Mouse (Mus musculus): ENCODE results near the gene Nfkb1.

The Nfkb1 gene

DNA sequence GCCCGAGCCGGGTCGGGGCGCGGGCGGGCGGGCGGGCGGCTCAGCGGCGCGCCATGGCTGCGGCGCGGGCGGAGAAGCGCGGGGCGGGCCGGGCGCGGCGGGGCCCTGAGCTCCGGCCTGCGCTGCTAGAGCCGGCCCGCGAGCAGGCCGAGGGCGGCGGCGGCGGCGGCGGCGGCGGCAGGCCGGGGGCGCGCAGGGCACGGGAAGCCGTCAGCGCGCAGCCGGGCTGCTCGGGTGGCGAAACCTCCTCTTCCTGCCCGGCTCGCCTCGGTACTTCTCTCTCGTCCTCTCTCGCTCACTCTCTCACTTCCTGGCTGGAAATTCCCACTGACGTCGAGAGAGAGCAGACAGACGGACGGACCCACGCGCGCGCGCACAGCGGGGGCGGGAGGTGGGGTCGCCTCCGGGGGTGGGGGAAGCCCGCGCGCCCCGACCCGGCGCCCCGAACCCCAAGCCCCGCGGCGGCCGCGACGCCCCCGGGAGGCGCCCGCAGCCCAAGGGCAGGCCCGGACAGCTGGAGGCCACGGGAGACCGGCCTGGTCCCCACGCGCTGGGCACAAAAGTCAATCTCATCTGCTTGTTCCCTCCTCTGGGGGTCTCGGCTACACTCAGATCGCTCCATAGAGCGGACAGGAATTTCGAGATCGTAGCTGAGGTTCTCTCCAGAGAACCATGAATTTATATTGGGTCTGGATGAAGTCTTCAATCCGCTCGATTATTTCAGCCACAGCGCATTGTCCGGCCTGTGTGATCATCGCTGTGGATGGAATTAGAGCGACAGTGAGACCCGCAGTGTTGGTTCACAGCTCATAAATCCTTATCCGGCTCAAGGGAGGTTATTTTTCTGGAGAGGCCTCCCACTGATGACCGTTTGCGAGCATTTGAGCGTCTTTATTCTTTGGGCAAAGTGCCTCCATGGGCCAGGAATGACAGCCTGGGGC lies at the start of gene Nfkb1:
Gene Nfkb1 (minus strand): TSS at position 357 of the 941 bp plus-strand sequence.
- peak; percentile 46 for DNase-seq (ENCODE audit: low read depth, low spot score)

DNA sequence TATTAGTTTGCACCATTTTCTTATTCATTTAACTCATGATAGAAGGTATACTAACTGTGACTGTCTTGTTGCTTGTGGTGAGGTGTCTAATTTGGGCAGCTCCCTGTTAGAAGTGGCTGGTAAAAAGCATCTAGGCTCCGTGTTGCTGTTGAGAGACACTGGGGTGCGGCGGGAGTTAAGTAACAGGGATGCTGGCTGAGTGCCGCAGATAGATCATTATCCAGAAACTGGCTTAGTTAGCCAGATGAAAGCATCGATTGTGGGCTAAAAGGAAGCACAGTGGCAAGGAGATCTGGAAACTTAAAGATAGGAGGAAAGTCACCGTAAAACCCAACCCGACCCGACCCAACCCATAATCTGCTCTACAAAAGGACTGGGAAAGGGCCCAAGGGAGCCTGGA lies 49.4 kb upstream of the Nfkb1 start:
- DNase-seq (ENCODE audit: low read depth, low spot score), result no peak

DNA sequence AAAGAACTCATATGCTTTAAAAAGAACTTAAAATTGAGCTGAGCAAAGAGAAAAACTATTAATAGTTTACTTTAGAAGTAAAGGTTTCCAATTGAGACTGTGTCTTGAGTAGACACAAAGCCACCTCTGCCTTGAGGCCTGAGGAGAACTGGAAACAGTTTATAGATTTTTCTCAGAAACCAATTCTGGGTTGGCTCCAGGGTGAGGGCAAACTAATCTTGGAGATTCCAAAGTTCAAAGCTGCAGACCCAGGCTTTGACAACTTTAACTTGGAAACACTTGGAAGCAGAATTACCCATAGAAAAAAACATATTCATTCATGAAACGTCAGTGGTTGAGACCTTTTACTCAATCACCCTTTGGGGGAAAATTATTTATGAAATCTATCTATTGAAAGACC lies 43.4 kb upstream of the Nfkb1 start:
- no peak for DNase-seq (ENCODE audit: low read depth, low spot score)

DNA sequence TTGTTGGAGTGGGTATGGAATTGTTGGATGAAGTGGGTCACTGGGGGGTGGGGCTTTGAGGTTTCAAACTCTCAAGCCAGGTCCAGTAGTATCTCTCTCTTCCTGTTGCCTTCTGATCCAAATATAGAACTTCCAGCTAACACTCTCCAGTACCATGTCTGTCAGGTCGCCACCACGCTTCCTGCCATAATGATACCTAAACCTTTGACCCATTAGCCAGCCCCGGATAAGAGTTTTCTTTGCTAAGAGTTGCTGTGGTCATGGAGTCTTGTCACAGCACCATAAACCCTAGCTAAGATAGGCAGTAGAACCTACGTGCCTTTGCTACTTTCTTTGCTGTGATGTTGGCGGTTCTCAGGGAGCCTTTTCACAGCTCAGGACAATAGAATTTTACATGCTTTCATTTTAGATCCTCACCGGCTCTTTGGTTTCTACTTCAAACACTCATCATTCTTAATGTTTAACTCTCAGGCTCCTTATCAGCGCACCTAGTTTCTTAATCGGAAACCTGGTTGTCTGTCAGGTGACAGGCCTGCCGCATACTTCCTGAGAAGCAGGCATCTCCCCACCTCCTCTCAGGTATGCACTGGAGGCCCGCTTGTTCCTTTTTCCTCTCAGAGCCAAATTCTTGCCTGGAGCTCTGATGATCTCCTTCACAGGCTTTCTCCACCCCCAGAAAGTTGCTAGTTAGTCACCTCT lies 41.5 kb upstream of the Nfkb1 start:
- DNase-seq (ENCODE audit: low read depth, low spot score), result no peak

DNA sequence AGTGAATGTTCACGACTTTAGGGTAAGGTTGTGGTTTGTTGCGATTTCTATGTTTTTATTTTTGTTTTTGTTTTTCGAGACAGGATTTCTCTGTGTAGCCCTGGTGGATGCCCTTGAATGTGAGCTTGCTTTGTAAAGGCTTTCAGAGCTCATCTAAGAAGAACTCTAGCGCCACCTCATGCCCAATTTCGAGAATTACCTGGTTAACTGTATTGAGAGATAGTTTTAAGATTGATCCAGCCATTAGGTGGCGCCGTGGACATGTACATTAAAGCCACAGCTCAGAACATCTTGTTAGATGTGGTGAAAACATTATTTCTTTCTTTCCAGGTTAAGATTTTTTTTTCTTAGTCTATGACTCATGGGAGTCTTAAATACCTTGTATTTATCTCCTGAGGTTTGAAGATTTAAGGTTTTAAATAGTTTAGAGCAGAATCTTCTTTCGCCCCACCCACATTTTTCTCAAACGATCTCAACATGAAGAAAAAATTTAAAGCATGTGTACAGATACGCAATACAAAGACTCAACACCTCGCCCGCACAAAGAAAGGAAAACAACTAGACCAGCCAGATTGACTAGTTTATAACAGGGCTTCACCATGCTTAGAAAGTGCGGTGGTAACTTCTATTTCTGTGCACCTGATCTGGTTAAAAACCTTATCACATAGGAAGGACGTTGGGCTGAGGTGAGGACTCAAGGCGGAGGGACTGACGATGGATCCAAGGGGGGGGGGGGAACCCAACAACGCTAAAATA lies 40.1 kb upstream of the Nfkb1 start:
- DNase-seq (ENCODE audit: low read depth, low spot score), result peak; percentile 94

DNA sequence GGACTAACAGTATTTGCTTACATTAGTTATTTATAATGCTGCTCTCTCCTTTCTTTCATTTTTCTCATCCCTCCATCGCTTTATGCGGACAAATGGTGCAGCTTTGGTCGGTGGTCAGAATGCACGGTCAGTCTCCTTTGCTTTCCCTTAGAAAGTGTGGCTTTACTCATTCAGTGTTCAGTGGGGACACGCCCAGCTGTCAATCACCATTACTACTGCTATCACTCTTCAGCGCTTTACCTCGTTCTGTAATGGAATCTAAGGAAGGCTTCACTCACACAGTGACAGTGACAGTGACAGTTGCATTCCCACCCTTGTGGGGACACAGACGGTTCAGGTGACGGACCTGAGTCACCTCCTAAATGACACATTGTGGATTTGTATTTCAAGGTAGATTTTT lies 39.4 kb upstream of the Nfkb1 start:
- DNase-seq (ENCODE audit: low read depth, low spot score), result peak; percentile 31

DNA sequence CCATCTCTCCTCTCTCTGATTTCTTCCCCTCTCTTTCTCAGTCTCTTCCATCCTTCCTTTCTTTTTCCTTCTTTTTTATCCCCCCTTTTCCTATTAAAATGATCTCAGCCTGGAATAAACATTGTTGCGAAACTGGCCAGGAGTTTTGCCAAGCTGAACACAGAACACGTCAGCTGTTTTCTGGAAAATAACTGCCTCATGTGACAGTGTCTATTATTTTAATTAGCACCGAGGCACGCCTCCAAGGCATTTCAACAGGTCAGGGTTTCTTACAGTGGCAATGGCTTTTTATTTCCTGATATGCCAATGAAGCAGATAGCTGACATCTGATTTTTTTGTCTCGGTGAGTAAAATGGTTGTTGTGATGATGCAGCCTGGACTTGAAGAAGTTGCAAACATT lies 38.2 kb upstream of the Nfkb1 start:
- DNase-seq (ENCODE audit: low read depth, low spot score), result no peak

DNA sequence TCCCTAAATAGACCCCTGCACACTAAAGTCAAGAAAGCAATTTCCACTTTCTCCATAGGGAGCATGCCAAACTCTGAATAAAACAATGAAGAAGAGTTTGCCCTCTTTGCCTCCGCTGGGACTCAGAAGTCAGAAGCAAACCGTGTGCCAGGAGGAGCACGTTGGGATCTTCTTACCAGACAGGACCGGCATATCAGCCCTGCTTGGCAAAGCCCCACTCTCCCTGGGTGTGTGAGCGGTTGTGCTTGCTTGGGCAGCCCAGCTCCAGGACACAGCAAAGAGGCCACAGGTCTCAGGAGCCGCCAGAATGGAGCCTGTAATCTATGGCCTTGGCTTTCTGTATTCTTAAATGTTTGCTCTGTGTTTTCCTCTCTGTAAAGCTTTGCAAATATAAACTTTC lies 37.6 kb upstream of the Nfkb1 start:
- DNase-seq (ENCODE audit: low read depth, low spot score), result no peak

DNA sequence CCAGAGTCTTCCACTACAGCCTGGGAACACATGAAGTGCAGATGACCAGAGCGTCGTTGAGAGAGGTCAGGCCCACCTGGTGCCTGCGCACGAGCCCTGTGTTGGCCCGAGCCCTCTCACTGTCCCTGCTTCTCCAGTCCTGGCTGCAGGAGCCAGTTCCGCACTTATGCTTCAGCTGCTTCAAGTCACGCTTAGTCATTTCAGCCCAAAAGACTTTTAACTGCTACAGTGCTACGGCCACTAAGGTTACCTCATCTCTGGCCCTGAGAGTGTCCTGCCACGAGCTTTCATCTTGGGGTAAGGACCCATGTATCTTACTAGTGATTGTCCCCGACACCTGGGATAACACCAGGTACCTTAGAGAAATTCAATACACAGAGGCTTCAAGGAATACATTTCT lies 36.0 kb upstream of the Nfkb1 start:
- DNase-seq (ENCODE audit: low read depth, low spot score), result no peak

DNA sequence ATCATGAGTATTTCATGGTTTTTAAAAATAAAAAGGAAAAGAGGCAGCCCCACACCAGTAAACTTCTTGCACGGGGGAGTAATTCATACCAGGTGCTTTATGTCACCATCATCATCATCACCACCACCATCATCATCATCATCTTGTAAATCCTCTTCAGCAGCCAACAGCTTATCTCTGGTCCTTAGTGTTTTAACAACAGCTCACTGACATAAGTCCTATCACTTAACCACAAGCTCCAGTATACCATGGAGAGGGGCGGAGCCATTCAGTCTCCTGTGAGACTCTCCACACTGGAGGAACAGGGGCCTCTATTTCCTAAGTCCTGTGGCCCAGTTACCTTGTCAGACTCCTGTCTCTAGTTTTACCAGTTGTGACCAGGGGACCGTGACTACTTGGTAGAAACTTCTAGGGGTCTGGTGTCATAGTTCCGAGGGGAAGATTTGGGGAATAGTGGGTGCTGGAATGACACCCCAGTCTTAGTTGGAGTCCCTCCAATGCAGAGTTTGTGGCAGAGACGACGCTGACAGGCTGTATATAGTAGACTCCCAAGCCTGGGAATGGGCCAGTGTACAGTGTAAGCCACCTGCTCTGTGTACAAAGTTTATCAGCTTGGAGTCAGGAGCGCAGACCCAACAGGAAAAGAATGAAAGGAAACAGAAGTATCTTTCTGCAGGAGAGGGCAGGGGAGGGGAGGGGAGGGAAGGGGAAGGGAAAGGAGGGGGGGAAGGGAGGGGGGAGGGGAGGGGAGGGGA lies 35.4 kb upstream of the Nfkb1 start:
- no peak for DNase-seq (ENCODE audit: low read depth, low spot score)

DNA sequence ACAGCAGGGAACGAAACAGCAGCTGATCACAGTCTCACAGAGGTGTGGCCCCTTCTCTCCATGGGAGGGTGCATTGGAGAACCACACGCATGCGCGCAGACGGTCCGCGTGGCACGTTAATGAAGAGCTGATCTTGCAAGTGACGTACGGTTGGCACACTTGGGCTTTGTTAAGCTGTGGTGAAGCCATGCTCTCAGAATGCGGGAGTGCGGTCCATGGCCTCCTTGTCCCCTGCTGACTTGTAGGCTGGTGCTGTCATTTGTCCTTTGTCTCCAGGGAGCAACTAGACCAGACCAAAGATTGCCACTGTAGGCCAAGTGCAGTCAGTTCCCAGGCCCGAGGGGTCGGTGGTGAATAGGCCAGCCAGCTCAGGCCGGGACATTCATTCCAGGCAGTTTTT lies 34.7 kb upstream of the Nfkb1 start:
- peak; percentile 52 for DNase-seq (ENCODE audit: low read depth, low spot score)

DNA sequence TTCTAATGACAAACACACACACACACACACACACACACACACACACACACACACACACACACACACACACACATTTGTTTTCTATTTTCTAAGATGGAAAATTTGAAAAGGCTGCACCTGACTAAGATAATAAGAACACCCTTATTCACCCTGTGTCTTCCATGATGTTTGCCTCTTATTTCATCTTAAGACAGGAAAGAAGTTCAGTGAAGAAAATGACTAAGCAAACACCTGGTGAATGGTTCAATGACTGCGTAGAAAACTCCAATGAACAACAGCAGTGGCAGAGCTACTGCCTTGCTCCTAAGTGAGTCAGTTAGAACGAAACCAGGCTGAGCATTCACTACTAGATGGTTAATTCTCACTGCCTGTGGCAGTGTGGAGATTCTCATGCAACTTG lies 30.8 kb upstream of the Nfkb1 start:
- no peak for DNase-seq (ENCODE audit: low read depth, low spot score)

DNA sequence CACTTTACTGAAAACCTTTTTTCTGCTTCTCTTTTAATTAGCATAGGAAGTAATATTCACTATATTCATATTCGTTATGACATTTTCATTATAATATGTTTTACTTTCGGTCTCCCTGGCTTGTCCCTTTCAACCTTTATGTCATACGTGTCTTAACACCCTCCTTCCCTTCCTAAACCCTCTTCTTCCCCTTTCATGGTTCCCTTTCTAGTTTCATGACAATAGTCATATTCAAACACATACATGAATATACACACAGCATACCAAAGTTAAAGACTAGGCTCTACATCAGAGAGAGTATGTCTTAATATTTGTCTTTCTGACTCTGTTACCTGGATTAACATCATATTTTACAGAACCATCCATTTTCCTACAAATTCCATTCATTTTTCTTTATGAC lies 28.6 kb upstream of the Nfkb1 start:
- no peak for DNase-seq (ENCODE audit: low read depth, low spot score)

DNA sequence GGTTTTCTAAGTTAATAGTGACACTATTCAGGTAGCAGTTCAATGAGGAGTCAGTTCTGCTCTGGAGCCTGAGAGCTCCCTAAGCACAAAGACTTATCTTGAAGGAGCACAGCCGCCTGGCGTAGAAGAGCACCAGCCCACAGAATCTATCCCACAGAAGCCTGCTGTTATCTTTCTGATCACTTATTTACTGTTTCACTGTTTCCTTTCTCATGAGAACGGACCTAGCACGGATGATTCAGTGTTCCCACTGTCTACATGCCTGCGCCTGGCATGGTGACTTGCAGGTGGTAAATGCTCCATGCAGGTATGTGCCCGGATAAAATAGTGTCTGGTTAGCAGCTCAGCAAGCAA lies 27.8 kb upstream of the Nfkb1 start:
- no peak for DNase-seq (ENCODE audit: low read depth, low spot score)

DNA sequence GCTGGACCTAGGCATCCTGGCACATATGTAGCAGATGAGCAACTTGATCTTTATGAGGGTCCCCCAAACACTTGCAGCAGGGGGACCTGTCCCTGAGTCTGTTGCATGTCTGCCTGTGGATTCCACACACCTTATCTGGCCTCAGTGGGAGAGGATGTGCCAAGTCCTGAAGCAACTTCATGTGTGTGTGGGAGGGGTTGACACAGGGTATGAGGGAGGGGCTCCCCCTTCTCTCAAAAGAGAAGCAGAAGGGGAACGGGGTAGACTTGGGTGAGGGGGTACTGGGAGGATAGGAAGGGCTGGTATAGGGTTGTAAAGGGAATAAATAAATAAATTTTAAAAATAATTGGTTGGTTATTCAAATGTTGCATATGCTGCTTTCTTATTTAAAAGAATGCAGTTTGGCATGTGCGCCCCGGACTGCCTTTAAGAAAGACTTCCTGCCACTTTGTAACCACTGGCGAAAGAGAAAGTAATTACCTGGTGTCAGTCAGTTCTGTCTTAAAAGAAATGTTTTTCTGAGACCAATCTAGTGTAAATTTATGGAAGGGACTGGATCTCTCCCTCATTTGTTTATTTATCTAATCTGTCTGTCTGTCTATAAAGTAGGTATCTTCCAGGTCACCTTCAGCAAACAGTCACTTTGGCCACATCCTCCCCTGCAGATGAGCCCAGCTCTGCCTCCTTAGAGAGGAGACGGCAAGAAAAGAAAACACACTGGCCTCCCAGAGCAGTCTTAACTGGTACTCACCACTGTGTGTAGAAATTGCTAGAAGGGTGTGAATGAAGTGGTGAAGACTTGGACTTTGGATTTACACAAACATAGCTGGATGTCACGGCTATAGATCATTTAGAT lies 27.2 kb upstream of the Nfkb1 start:
- DNase-seq (ENCODE audit: low read depth, low spot score), result no peak

DNA sequence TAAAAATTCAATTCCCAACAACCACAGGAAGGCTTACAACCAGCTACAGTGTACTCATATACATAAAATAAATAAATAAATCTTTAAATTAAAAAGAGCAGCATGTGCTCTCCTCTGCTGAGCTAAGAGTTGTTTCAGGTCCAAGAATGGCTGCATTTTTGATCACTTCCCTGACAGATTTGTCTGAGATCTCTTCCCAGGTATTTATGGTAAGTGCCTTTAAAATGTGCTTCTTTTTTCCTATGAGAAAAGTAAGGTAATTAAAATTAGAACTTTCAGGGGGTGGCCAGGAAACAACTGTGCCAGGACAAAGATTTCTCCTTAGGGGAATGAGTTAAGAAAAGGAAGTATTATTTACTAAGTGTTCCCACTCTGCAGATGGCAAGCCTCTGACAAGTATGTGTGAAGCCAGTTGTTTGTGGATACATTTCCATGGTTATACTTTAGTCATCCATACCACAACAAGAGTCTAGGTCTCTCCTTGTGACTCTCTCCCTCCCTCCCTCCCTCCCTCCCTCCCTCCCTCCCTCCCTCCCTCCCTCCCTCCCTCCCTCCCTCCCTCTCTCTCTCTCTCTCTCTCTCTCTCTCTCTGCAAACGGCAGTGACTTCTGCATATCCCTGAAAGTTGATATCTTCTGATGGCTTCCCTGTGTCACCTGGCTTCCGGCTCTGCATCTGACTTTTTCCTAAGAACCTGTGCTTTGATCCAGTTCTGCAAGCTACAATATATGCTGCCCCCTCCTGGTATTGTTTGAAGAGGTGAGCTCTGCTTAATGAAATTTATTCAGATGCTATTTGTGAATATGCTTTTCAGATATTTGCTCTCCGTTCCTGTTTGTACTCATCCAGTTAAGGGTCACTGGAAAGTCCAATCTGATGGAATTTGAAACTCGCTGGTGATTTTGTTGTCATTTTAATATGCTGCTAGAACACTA lies 21.9 kb upstream of the Nfkb1 start:
- DNase-seq (ENCODE audit: low read depth, low spot score), result peak; percentile 51

DNA sequence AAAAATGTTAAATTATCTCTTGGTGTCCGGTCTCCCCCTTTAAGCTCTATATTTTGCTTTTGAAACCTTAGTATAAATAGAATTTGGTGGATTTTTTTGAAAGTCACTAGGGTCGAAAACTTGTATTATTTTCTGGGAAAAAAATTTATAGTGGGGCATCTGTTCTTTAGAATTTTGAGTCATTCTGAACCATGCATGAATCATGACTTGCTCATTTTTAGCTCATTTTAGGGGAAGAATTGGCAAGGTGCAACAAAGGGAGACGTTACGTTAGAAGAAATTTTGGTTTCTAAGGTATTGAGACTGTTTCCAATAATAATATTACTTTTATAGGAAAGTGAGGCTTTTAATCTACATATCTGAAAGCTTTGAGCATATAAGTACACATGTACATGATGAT lies 20.3 kb upstream of the Nfkb1 start:
- DNase-seq (ENCODE audit: low read depth, low spot score), result no peak

DNA sequence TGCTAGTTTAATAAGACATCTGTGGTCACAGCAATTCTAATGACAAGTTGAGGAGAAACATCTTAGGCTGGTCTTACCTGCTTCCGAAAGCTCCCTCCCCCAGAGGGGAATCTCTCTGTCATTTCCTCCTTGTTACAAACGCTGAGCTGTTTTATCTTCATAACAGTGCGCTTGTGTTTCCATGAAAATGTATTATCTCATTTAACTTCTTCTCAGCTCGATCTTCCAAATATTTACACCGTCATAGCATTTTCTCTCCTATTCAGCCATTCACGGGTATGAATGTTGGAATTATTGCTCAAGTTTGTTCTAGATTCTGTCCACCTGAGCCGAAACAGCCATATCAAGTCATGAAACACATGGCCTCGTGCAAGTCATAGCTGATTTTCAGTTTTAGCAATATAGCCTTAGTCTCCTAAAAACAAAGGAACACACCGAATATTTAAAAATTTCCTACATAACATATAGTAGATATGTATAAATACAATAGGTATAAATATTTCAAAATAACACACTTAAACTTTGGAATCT lies 19.8 kb upstream of the Nfkb1 start:
- no peak for DNase-seq (ENCODE audit: low read depth, low spot score)

DNA sequence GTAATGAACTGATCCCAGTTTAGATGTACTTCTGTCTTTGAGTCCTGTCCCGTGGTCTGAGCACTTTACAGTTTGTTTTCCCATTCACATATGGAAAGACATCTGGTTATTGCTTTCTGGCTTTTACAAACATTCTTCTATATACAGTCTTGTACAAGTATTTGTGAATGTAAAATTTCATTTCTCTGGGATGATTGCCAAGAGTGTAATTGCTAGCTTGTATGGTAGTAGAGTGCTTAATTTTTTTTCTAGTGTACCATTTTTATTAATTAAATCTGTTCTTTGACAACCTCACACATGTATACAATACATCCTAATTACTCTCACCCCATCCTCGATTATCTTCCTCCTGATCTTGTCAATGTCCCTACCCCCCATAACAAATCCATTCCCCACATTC lies 12.0 kb upstream of the Nfkb1 start:
- DNase-seq (ENCODE audit: low read depth, low spot score), result no peak

Measured in ES-CJ7 (cell line).